Mouse (Mus musculus) 3134 (cell line): Measurements from ENCODE around the gene Grsf1.

Experiments used
- DNase-seq: peaks from one replicate; pipeline ENCODE4 v3.0.0-alpha.2; 2011; ENCODE audit warnings: low spot score; ENCODE audit not compliant: insufficient read length; ENCODE audit errors: extremely low read depth

The Grsf1 gene

DNA sequence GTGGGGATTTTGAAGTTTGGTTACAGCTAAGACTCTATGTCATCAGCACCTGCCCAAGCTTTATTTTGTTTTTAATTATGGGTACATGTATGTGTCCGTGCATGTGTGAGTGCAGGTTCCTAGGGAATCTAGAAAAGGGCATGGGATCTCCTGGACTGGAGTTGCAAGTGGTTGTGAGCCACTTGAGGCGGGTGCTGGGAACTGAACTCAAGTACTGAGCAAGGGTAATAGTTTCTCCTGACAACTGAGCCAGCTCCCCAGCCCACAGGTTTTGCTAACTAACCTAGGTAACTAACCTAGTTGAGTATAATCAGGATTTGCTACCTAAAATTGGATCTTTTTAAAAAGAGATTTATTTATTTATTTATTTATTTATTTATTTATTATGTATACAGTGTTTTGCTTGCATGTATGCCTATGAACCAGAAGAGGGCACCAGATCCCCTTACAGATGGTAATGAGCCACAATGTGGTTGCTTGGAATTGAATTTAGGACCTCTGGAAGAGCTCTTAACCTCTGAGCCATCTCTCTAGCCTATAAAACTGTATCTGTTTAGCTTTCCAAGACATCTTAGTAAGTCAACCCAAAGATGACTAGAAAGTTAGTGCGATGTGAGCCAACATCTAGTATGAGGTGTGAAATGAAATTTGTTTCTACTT, 13.4 kb upstream of the Grsf1 start:
- DNase-seq, result peak; percentile 28

DNA sequence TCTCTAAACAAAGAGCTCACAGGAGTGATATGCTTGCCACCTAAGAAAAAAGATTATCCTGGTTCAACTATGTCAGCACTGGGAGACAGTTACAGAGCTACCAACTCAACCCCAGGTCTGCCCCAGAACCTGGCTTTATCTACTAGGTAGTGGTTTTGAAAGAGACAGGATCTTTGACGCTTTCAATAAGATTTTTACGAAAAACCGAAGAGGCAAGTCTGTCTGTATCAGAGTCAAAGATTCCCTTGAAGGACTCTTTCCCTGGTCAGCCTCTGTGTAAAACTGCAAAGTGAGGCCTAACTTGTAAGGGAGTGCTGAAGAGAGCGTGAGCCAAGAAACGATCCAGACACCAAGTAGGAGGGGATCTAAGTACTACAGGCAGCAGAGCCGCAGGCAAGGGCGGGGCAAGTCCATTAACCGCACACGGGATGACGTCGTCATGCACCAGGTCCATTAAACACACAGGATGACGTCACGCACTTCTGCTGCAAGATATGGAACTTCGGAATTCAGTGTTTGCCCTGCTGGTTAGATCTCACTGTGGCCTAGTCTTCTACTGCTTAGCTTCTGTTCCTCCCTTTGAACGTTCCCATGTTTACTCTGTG, 12.7 kb upstream of the Grsf1 start:
- DNase-seq, result peak; percentile 59

DNA sequence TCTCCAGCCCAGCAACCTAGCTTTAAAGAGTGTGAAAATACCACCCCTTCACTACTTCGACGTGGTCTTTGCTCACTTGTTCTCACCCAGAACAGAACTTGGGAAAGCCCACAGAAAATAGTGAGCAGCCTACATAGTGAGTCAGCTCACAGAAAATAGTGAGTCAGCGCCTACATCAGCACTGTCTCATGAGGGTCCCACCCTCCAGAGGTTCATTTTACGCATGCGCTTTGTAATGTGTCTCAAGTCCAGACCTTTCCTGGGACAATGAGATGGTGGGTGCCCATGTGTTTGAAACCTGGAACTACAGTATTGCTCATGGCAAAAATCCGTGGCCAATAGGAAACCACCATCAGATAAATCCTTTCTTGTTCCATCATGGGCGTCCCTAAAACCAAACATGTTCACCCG, 12.0 kb upstream of the Grsf1 start:
- peak; percentile 36 for DNase-seq

DNA sequence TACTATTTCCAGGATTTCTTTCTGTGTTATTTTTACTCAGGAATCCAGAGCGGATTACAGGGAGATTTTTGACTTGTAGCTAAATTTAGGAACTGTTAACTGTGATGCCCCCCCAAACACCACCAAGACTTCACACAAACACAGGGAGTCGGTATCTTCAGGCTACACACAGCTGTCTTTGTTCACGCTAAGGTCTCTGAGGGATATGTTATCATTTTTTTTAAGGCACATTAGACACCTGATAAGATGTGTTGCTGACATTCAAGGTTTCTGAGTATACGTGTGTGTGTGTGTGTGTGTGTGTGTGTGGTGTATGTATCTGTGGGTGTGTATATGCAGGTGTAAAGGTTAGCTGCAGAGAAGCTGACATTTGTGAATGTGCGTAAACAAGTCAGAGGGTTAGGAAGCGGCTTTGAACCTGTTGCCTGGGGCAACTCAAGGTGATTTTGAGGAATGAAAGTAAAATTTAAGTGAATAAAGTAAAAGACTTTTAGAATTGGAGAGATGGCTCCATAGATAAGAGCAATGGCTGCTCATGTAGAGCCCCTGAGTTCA, 9.9 kb upstream of the Grsf1 start:
- no peak for DNase-seq

DNA sequence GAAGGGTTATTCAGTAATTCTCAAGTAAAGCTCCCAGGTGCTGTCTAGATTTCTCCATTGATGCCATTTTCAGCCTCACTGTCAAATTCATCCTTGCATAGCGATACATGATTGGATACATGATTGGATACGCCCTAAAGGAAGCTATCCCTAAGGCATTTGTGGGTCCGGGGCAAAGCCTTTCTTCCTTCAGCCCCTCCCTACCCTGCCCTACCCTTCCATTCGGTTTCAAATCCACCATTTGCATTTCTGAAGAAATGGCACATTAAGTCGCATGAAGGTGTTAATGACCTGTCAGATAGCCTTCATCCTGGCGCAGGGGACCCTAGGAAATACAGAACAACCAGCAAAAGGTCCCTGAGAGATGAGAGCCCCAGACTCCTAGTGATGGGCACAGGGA, 9.3 kb upstream of the Grsf1 start:
- DNase-seq, result no peak

DNA sequence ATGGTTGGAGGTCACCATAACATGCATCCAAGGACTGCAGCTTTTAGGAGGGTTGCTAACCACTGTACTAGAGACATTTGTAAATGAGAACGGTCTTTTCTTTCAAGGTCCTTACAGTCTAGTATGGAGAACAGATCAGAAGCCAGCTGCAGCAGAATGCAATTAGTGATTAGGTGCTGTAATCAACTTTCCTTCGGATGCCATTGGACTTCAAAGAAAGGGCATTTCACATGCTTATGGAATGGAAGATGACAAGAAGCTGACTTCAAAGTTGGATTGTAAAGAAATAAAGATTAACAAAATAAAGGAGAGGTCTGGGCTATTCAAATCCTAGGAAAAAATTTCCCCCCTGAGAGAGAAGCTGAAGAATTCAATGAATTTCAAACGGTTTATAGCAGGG, 8.3 kb upstream of the Grsf1 start:
- DNase-seq, result no peak

DNA sequence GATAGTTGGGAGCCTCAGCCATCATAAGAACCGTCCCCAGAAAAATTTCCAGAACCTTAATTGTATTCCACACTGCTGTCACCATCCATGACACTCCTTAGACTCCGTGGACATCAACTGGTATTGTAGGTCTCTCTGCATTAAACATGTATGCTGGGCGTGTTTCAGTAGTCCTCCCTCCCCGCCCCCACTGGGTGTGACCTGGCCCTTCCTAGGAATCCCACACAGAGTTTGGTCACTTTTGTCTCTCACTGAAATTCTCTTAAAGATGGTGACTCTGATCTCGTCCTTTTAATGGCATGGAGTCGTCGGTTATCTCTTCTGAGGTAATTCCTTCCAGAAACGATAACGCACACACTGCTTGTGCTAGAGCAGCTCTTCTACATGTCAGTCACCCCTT, 7.7 kb upstream of the Grsf1 start:
- no peak for DNase-seq

DNA sequence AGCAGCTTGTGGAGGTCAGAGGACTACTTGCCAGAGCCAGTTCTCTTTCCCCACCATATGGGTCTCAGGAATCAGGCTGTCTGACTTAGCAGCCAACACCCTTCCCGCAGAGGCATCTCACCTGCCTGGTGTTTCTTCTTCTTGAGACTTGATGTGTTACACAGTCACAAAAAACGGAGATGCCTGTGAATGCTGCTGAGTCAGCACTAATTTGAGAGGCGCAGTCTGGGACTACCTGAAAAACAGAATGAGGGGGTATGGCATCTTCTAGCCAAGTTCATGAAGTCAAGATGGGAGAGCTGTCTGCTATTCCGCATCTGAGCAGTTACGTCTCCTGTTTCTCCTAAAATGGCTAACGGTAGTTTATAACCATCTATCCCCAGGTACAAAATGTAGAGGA, 4.6 kb upstream of the Grsf1 start:
- no peak for DNase-seq

DNA sequence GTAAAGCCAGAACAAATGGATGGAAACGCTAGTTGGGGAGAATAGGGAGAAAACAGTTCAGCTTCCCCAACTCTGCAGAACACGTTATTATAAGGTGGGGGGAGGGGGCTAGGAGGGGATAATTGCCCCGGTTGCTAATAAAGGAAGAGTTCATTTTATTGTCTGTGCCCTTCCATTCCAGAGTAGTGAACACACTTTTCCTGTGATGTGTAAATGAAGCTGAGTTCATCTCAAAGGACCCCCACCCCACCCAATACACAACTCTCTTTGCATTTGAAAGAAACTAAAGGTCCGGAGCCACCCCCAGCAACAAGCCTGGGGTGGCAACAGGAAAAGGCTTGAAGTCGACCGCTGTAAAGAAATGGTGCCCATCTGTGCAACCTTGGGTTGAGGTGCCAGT, 3.4 kb upstream of the Grsf1 start:
- no peak for DNase-seq

DNA sequence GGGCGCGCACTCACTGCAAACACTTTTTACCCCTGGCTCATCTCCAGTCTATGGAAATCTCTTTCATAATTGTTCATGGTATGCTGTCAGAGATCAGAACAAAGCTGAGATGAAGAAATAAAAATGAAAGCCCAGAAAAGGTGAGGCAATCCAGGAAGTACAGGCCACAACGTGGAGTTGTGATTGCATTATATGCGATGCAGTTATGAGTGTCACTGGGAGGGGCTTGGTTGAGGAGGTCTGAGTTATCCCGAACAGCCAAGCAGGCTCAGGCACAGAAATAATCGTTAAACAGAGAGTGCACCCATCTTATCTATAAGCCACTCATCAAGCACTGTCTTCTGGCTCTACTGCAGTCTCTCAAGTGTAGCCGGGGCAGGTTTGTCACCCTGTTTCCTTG, 3.0 kb upstream of the Grsf1 start:
- DNase-seq, result no peak

DNA sequence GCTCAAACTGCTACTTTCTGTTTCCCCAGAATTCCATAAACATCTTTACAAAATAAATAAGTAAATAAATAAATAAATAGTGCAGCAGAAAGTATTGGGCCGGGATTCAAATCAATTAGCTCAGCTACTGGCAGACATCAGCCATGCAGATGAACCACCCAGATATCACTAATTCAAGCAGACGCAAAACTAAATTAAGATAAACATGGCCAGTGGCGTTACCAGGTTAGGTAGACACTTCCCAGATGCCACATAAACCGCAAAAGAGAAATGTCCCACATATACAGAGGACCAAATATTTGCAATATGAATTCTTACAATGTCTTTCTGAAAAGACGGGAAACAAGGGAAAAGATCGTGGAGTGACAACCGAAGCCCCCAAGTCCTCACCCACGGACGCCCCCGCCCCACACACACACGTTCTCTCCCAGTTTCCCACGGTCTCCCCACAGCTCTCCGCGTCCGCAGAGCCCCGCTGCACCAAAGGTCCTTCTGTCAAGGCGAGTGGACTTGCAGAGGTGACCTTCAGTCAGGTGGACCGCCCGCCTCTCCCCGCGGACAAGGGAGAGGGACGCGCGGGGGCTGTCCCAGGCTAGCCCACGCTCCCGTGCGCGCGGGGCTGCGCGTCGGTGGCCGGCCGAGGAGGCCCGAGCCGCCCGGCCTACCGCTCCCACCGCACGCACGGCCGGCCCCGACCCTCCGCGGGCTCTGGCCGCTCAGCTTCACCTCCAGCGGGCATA, 1.1 kb downstream of the Grsf1 start:
- DNase-seq, result no peak

DNA sequence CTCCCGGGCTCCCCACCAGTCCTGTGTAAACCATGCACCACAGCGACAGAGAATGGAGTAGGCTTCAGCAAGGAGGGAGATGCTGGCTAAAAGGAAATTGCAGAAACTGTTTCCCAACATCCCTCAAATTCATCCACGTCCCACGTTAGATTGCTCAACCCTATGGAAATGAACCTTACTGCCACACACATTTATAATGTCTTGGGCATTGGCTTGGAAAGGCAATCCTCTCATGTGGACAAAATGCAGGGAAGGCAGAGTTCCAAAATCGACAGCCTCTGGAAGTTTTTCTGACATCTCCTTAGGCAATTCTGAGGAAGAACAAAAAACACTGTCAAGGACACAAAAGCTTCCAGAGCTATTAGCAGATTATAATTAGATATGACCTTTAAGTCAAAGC, 12.1 kb downstream of the Grsf1 start:
- DNase-seq, result no peak

DNA sequence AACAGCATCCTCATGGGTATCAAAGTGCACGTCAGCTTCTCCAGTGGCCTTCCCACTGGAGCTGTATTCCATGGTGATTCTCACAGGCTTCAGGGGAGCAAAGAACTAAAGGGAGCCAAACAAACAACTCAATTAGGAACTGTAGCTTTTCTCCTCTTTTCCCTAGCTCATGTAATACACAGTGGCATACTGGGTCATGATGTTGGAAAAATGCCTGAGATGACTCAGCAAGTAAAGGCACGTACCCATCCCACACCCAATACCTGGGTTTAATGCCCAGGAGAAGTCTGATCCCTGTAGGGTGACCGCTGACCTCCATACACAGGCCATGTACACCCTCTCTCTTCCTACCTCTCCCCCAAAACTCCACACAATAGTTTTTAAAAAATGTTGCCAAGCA, 12.8 kb downstream of the Grsf1 start:
- DNase-seq, result no peak

DNA sequence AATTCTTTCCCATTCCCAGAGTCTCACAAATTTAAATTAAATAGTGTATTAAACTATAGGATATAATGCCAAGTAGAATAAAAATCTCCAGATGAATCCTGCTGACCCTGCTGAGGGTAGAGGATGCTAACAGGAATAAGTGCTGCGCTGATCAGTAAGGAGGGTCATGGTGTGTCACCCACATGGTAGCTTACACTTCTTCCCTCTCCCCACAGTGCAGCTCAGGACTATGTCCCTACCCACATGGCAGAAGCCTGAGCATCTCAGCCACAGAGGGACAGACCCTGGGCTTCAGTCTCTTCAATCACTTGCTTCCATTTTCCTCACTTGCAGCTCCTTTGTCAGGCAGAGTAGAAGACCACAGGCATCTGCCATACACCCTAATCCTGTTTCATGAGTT, 18.1 kb downstream of the Grsf1 start:
- DNase-seq, result no peak

DNA sequence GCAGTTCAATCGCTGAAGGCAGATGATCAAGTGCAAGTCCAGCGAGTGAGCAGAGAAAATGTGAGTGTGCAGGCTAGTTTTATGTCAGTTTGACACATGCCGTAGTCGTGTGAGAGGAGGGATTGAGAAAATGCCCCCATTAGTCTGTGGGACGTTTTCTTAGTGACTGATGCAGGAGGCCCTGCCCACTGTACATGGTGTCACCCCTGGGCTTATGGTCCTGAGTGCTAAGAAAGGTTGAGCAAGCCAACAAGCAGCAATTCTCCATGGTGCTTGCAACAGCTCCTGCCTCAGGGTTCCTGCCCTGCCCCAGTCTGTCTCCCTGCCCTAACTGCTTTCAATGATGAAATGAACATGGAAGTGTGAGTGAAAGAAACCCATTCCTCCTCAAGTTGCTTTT, 23.4 kb downstream of the Grsf1 start:
- DNase-seq, result no peak

DNA sequence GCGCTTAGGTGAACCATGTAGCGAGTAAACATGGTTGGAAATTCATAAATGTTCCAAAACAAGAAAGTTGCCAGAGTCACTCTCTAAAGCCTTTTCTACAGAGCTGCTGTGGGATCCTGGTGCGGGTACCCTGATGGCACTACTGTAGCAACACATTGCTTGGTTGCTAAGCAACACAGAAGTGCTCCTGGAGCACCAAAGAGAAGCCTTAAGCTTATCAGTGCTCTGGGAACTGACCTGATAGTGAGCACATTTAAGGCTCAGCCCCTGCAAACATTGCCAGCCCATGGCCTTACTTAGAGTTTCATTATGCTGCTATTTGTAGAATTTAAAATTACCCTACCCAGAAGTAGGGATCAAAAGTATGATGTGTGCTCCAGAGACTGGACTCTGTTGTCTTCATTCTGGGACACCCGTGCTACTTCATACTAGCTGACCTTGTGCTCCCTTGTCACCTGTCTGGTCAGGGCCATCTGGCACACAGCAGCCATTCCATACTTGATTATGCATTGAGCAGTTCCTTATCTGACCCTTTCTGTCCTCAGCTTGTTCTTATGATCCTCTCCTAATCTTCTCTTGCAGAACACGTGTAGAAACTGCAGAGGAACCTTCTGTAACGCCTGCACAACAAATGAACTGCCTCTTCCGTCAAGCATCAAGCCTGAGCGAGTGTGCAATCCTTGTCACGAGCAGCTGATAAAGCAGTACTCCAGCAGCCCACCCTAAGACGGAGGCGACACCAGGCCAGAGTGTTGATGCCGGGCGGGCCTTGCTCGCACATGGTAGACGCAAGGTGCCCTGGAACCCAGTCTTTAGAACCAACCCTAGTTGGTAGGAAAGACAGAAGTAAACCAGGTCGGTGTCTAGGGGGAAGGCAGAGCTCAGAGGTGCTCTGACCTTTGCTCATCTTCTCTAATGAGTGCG, 26.5 kb downstream of the Grsf1 start:
- no peak for DNase-seq

DNA sequence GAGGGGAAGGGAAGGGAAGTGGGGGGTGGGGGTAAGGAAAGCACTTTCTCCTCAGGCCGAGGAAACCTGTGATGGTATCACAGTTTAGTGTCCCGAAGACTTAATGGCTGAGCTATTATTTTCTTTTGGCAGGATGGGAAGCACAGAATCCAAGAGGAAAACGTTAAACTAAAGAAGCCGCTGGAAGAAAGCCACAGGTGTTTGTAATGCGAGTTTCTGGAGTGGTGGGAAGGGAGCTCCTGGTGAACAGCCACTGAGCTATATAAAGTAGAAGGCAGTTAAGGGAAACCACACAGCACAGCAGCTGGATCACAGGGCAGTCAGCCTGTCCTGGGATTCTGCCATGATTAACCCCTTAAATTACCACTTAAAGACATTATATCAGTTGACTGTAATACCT, 30.6 kb downstream of the Grsf1 start:
- DNase-seq, result no peak

DNA sequence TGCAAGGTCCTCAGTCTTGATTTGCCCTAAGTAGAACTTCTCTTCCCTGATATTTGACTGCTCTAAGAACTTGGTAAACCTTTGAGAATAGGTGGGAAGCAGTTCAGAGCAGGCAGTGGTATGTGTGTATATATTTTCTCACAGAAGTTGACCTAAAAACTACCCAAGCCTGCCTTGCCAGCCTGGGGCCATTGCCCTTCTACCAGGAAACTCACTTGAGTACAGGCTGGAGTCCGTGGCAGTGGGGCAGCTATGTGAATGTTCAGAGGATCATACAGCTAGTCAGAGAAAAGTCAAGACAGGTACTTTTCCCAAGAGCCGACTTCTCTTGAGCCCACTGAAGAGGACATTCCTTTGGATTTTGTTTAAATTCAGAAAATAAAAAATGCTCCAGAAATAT, 31.1 kb downstream of the Grsf1 start:
- no peak for DNase-seq

DNA sequence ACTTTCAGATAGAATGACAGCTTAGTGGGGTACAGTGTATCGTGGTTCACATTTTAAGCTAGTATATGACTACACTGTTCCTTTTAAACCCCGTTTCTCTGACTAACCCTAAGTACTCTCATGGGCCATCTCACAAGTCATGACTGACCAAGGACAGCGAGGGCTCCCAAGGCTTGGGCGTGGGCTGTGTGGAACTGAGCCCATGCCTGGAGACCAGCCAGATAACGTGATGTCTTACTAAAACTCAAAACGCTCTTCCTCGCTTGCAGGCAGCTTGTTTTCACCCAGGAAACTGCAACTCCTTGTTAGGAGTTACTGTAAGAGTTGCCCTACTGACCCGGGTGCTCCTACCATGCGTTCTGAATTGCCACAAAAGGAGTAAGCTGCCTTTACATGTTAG, 32.5 kb downstream of the Grsf1 start:
- DNase-seq, result no peak

DNA sequence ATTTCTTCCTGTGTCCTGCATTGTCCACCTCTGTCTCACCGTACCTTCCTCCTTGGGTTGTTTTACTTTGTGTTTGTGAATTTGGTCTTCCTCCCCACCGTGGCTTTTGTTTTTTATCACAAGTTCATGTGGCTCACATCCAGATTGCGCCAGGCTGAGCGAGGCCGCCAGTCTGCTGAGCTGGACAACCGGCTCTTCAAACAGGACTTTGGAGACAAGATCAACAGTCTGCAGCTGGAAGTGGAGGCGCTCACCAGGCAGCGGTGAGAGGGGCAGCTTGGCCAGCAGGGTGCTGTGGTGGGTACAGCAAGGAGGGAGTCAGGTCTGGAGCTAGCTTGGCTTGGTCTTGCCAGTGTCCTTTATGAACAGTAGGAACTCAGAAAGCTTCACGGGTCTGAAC, 33.2 kb downstream of the Grsf1 start:
- DNase-seq, result no peak

DNA sequence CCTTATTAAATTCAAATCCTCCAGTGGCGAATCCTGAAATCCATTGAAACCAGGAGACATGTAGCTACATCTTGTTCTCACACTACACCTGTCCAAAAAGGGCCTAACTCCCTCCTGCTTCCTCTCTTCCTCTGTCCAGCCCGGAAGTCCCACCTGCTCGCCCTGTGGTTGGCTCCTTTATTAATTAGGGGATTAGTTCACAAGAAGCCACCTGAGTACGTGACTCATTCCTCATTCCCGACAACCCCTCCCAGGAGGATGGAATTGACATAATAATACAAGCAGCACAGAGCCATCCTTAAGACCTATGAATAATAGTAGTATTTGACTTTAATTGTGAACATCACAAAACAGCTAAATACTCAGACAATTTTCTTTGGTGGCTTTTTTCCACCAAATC, 41.9 kb downstream of the Grsf1 start:
- no peak for DNase-seq
